Mouse (Mus musculus): ENCODE measurements at regions not wholly inside any gene's neighbourhood (a gene's known extent, or its start where the extent isn't known, plus 50 kb on each side); places are given as distances from the start of the nearest gene placed in this dataset.

DNA sequence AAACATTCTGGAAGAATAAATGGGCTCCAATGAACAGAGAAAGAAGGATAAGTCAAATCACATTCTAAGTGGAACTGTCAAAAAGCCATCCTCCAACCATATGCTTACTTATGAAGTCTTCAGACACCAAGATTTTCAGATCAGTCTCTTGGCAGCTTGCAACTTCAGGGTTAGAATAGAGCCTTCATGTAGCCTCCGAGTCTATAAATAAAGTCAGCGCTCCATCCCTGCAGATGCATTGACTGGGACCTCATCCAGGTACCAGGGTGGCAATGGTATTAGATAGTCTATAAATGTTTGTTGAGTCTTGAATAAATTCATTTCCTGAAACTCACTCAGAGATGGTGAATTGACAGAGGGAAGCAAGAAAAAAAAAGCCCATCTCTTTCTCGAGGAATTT is 107.2 kb upstream of the Eepd1 start:
- DNase-seq = no peak

DNA sequence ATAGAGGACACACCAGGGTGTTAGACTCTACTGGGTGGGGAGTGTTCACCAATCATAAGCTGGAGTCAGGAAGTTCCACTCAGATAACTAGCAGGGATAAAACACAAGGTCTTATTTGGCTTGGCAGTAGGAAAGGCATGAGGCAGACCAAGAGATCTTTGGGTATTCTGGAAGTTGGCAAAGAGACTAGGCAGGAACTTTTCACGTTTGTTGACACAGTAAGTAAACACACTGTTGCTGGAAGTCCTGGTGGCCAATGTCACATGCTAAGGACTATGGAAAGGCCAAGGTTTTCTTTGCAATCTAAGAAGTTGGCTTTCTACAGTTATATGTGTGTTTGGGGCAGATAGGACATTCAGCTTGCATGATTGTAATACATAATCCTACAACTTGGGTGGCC is 105.1 kb upstream of the Eepd1 start:
- no peak for DNase-seq

DNA sequence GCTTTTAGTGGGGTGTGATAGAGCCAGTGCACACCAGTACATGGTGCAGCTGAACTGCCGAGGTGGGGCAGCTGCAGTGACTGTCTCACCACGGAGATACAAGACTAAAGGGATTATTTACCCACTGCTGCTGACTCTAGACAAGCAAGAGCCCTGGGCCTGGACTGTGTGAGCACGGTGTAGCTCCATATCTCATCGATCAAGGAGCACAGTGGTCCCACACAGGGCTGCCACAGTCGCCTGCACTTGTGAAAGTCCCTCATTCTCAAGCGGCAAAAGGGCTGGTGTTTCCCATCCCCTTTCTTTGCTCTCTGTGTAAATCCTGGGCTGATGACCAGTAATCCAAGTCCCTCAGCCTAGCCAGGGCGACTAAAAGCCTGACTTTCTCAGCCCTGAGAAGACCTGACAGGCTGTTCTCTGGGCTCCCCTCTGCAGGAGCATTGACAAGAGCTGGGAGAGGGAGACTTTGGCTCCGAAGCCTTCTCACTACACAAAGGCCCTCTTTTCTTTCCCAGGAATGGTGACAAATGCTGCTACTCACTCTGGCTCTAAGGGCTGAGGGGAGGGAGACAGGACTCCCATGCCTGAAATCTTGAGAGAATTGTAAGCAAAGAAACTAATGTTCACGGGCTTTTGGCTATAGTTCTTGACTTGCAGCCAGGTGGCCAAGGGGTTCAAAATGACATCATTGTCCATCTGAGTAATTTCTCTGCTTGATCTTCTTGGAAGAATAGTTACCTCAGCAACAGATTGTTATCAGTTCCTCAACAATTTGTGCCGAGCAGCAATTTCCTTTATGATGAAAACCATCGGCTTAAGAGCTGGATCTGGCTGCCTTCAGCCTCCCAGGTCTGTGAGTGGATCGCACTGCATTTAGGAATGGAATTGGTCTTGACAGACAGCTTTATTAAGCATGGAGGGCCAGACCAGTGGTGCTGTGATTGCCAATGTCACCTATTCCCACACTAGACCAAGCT is 103.3 kb upstream of the Eepd1 start:
- no peak for DNase-seq

DNA sequence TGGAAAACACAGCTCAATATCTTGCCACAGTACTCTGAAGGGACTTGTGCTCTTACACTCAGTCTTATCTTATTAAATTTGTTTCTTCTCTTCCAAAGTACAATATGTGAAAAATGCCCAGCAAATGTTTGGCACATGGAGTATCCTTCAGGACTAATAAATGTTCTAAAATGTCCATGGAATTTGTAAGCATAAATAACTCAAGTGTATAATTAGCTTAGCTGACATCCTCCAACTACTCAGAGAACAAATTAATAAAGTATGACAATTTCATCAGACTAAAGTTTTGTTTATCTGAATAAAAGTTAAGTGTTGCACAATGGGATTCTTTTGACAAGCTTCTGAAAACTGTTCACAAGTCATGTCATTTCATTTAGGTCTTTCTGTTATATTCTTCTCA is 96.0 kb upstream of the Eepd1 start:
- DNase-seq = no peak

DNA sequence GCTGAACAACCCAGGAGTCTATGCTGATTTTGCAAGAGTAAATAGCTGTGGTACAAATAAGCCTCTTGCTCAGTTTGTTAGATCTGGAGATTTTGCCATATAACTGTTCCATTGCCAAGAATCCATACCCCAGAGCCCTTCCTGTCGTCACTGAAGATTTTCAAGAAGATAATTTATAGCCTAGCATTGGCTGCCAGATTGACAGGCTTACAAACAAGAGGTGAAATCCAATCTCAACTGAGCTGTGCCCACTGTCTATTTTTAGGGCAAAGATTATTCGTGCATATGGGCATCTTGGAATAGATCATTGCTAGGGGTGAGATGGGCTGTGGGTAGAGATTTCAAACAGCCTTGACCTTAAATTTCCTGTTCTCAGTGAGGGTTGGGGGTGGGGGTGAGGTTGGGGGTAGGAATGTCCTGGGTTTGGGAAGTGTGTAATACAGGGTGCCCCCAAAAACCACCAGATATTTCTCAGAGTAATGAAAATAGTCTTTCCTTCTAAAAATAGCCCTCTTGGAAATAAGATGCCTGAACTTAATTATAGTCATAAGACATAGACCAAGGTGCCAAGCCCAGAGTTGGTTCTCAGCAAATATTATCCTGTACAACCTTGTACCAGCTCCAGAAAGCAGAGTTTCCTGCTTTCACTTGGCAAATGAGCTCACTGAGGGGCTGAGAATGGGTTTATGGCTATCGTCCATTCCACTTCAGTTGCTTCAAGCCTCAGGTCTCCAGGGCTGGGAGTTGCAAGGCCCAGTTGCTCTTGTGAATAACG is 93.3 kb upstream of the Eepd1 start:
- no peak for DNase-seq

DNA sequence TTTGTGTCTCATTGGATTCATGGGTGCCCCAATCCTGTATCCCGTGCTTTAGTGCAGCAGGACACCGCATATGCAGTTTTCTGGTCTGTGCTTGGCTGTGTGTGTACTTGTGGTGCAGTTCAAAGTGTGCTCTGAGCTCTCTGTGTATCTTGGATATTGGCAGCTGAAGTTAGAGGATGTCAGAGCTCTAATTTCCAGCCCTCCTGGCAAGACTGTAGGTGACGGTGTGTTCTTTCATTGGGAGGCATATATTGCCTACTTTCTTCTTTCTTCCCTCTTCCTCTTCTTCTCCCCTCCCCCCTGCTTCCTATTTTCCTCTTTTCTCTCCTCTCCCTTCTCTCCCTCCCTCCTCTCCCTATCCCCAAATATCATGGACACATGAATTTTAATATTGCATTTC is 92.0 kb upstream of the Eepd1 start:
- DNase-seq = no peak

DNA sequence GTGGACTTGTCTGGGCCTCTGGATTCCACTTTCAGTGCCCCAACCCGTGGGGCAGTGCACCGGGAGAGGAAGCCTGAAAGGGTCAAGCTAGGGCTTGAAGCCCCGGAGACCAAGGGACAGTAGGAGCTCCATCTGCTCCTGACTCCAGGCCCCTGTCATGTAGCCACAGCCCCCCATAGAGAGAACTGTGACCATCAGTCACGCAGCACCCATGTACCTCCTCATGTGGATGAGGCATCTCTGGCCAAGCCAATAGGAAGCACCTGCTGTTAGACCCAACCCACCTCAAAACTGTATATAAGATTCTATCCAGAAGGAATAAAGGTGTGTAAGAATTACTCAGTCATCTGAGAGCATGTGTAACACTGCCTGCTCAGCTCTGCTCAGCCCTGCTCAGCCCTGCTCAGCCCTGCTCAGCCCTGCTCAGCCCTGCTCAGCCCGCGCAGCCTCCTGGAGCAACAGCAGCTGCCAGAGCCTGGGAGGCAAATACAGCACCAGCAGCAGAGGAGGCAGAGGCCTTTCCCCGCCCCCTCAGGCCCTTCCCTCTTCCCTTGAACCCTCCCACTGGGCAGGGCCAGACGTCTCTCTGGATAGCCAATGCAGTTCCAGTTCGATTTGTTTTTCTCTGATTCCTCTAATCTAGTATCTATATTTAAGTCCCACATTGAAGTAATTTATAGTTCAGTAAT is 80.6 kb upstream of the Eepd1 start:
- DNase-seq = peak; percentile 31

DNA sequence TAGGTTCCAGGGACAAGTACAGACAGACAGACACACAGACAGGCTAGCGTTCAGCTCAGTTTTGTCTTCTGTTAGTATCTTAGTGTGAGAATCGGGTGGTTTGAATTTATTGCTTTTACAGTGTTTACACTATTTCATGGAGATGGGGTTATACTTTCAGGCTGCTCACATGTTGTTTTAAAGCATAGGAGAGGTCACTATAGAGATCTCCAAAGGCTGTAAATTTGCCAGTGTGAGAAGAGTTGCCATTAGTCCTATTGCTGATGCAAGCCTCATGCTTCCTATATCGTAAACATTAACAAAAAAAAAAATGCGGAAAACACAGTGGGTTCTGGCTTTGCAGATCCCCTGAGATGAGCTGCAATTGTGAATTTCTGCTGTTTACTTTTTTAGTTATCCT is 75.5 kb upstream of the Eepd1 start:
- DNase-seq = no peak

DNA sequence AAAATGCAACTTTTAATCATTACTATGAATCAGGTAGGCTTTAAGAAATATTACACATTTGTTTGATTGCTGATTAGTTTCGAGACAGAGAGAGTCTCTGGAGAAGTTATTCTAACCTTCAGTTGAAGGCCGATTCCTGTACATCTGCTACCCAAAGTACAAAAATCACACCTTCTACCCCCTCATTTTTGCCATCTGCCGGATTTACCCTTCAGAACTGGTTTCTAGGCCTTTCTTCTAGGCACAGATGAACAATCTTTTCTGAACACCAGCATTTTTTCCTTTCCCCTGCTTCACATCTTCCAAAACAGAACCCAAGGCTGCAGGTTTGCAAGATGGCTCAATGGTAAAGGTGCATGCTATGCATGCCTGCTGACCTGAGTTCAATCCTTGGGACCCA is 72.8 kb upstream of the Eepd1 start:
- DNase-seq = no peak

DNA sequence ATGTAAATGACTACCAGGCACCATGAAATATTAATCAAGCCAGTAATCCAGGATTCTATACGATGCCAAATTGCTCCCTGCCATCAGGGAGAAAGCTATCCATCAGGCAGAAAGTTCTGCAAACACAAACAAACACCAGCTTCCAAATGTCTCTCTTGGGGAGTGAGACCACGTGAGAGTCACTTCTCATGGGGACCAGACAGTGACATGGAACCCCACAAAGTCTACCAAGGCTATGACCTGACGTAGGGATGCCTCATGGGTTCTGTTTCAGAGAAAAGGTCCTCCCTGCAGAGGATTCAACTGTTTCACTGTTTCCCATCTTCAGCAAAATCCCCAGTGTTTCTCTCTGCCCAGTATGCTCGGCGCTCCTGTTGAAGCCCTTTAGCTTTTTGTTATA is 71.6 kb upstream of the Eepd1 start:
- DNase-seq = no peak

DNA sequence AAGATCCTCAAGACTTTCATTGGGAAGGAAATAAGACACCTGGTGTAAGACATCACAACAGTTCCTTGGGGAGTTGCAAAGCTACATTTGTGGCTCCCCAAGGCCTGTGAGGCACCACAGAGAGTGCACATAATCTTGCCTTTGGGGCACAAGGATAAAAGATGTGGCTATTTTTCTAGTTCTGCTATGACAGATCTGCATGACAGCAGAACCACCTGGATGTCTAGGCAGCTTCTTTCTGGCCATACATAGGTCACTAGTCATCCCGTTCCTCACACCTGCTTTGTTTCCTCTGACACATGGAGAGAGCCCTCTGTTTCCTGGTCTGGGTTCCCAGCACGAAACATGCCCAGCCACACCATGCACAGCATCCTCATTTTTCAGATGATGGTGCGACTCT is 67.5 kb upstream of the Eepd1 start:
- DNase-seq = no peak

DNA sequence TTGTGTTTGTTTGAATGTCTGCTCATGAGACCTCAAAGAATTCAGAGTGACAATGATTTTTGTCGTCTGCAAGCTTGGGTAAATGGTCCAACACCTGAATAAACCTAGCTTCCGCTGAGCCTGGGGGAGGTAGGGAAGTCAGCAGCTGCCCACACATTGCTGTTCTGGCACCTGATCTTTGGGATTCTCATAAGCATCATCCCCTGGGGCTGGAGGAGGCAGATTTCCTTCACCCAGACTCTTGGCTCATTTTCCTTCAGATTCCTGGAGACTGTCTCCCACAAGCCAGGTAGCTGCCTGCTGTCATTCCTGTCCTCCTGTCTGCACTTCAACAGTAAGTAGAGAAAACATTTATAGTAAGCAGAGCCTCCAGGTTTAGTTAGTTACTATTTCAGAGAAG is 67.0 kb upstream of the Eepd1 start:
- no peak for DNase-seq

DNA sequence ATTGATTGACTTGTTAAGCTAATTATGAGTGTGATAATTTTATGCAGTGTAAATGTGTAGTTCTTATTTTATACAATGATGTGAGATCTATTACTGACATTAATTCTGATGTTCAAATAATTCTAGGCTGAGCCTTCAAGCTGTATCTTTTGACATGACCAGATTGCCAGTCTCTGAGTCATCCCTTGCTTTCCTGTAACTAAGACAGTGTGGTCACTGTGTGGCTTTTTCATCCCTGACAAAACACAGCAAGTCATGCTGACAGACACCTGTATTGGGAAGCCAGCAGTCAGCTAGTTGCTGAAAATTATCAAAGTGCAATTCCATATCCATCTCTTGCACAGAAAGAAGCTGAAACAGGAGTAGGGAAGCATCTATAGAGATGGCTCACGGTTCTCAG is 54.4 kb upstream of the Eepd1 start:
- DNase-seq = no peak

DNA sequence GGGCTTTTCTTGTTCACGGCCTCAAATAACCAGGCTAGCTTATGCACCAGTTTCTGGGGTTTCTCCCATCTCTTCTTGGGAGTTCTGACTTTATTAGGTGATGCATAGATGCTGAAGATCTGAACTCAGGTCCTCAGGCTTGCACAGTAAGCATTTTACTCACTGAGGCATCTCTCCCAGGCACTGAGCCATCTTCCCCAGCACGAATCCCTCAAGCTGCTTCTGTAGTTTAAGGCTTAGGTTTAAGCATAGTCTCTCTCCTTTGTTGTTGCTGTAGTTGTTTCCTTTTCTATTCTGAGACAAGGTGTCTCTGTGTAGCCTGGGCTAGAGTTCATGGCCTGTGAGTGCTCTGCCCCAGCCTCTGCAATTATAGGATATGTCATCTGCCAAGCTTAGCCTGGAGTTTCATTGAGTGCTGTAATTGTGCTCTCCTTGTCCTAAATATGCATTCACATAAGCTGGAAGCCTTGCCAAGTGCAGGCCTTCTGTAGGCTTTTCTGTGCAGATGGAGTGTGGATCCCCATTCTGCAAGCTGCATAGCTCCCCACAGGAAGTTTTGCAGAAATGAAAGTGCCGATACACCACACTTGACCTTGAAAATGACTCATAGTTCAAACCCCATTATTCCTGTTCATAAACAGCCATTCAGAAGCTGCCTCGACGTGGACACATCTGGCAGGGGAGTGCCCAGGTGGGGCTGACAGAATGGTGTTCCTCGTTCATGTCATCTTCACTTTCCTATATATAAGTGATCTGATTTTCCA is 51.7 kb upstream of the Eepd1 start:
- no peak for DNase-seq

All from adrenal gland, postnatal 25 days (tissue).